Mouse (Mus musculus) megakaryocyte, embryonic 14.5 days (primary cell): ENCODE data around the gene Plcg1. TPM values are rescaled to one million over a fixed set of nuclear protein-coding genes. Genes with fewer than 3 reads are reported as not detected.

Source experiments
- H3K27me3 ChIP-seq: replicated peaks from 2 replicates; pipeline ENCODE3; 2012; ENCODE audit warnings: inconsistent platforms
- H3K36me3 ChIP-seq: replicated peaks from 2 replicates; pipeline ENCODE3; 2012; ENCODE audit warnings: low read length, inconsistent platforms, mixed read lengths
- H3K4me1 ChIP-seq: 2 replicates; pipeline ENCODE4 v1.6.1; 2012; ENCODE audit warnings: inconsistent platforms
- H3K4me3 ChIP-seq: replicated peaks from 2 replicates; pipeline ENCODE3; 2012; ENCODE audit warnings: moderate library complexity, mild to moderate bottlenecking, inconsistent platforms
- H3K9me3 ChIP-seq: 2 replicates; pipeline ENCODE4 v1.6.1; 2012; ENCODE audit warnings: inconsistent platforms
- FLI1 ChIP-seq: IDR thresholded peaks from 2 replicates; pipeline ENCODE4 v1.6.1; 2012; ENCODE audit warnings: low read length, inconsistent platforms, mixed read lengths
- GATA1 ChIP-seq: IDR thresholded peaks from 3 replicates; pipeline ENCODE4 v1.6.1; 2012; ENCODE audit warnings: mixed read lengths, low read length, inconsistent platforms, borderline replicate concordance
- polyA plus RNA-seq: library from polyadenylated mRNA; stranded (reverse); fragments of >175 nt; gene quantifications from 2 replicates; pipeline ENCODE4 v1.2.3, GENCODE M21; 2012; ENCODE audit warnings: low replicate concordance; ENCODE audit not compliant: insufficient read depth

Gene Plcg1
- 4.1 and 10.7 TPM in 2 replicates for polyA plus RNA-seq

DNA sequence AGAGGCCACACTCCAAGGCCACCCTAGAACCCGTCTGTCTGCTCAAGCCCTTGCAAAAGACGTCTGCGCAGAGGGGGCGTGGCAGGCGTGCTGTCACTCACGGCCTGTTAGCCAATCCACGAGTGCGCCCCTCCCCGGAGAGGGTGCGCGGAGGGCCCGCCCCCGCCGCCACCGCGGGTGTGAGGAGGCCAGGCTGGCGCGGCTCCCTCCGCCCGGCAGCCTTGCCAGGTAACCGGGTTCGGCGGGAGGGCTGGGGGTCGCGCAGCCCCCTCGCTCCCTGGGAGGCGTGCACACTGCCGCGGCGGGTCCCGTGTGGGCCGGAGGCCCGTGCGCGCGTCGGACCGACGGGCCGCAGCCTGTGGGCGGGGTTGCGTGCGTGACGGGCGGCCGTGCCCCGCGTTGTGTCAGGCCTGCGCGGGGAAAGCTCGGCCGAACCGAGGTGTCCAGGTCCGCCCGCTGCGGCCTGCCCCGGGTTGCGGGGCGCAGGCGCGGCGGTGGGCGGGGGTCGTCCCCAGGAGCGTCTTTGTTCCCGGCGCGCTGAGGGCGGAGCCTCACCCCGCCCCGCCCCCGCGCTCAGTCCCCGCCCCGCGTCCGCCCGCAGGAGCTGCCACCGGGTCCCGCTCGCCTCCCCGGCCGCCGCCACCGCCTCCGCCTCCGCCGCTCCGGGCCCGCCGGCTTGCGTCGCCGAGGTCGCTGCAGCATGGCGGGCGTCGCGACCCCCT lies at the start of gene Plcg1:
Plcg1 (plus strand) TSS at position 184 of the 722 bp plus-strand sequence.
- Histone ChIP-seq H3K4me3 (peak within 1 kb of the TSS; percentile 96), H3K27me3 (peaks cover 2% of the 10 kb centered on the region), H3K4me1 (peaks cover 67% of the 10 kb centered on the region), H3K9me3 (no peaks in the 10 kb centered on the region), H3K36me3 (peaks cover 33% of the 10 kb centered on the region)
- TF ChIP-seq FLI1 (no peak), GATA1 (no peak)

GRCm38 (mm10) chr2:160700271-160700670 lies 30.8 kb upstream of the Plcg1 start:
- H3K9me3 ChIP-seq, result no peaks in the 10 kb centered on the region
- peaks cover 68% of the 10 kb centered on the region for H3K4me1 ChIP-seq
- peaks cover 86% of the 10 kb centered on the region for H3K36me3 ChIP-seq
- no peak; the same call in 2 of the 3 replicates for TF ChIP-seq GATA1
- no peak for TF ChIP-seq FLI1
- no peaks in the 10 kb centered on the region for H3K27me3 ChIP-seq
- peak overlapping the region; percentile 71 for H3K4me3 ChIP-seq

- peaks cover 72% of the 10 kb centered on the region for H3K4me1 ChIP-seq
- no peaks in the 10 kb centered on the region for H3K9me3 ChIP-seq
- TF ChIP-seq GATA1, result no peak
- no peak for TF ChIP-seq FLI1
- H3K4me3 ChIP-seq, result no peak overlapping the region
- peaks cover 86% of the 10 kb centered on the region for H3K36me3 ChIP-seq
- no peaks in the 10 kb centered on the region for H3K27me3 ChIP-seq
Observed at GRCm38 (mm10) chr2:160701603-160702002, 29.5 kb upstream of the Plcg1 start.

DNA sequence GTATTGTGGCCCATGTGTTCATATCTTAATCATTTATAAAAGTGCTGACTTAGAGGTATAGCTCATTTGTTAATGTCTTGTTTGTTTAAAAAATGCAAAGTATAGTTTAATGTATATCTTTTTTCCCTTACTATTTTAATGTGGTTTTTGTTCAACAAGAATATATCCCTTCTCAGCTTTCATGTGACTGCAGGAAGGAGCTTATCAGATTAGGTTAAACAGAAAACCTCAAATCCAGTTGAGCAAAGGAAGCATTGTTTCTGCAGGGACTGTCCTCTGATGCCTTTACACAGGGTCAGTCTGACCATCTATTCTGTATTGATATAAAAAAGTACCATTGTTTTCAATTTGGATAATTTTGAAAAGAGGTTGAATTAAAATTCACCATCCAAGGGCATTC lies 28.3 kb upstream of the Plcg1 start:
- Histone ChIP-seq H3K4me3 (no peak overlapping the region), H3K4me1 (peaks cover 76% of the 10 kb centered on the region), H3K36me3 (peaks cover 89% of the 10 kb centered on the region), H3K27me3 (no peaks in the 10 kb centered on the region), H3K9me3 (no peaks in the 10 kb centered on the region)
- TF ChIP-seq FLI1 (no peak), GATA1 (peak; percentile 72; the same call in 1 of the 3 replicates)

GRCm38 (mm10) chr2:160707673-160708072 lies 23.4 kb upstream of the Plcg1 start:
- Histone ChIP-seq H3K9me3 (no peaks in the 10 kb centered on the region), H3K27me3 (no peaks in the 10 kb centered on the region), H3K36me3 (peaks cover 95% of the 10 kb centered on the region), H3K4me3 (no peak overlapping the region), H3K4me1 (peaks cover 43% of the 10 kb centered on the region)
- TF ChIP-seq GATA1 (no peak), FLI1 (no peak)

DNA sequence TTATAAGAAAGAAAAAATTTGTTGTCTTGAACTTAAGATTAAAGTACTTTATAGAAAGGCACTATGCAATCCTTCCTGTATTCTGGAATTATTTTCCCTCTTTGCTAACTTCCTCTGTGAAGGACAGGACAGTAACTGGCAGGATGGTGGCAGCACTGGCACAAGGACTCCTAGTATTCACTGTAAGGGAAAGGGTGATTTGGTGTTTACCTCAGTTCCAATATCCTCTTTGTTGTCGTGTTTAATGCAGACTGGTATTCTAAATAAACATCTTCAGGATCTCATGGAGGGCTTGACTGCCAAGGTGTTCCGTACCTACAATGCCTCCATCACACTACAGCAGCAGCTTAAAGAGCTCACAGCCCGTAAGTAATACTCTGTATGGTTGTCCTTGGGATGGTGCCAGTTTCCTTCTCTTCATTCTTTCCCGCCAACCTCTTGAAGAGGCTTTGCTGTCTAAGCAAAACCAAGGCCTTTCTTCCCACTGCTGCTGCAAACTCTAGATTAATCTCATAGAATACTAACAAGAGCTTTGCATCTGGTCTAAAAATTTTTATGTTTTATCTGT lies 15.6 kb upstream of the Plcg1 start:
- H3K36me3 ChIP-seq, result peaks cover 100% of the 10 kb centered on the region
- 0 out of 2 replicates have a peak, but pooled peaks cover 3% of the 10 kb centered on the region for H3K4me1 ChIP-seq
- no peak for TF ChIP-seq FLI1
- no peak for TF ChIP-seq GATA1
- H3K27me3 ChIP-seq, result no peaks in the 10 kb centered on the region
- H3K9me3 ChIP-seq, result no peaks in the 10 kb centered on the region
- no peak overlapping the region for H3K4me3 ChIP-seq

DNA sequence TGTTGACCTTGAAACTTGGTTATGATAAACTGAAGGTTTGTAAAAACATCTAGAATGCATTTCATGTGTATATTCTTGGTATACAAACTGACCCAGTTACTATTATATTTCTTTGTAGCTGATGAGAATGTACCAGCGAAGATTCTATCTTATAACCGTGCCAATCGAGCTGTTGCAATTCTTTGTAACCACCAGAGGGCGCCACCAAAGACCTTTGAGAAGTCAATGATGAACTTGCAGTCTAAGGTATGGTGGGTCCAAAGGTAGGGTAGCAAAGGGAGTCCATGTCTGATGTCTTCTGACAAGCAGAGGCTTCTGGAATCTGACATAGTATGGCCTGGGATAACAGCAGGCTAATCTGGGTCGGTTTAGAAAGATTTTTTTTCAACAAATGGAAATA lies 13.8 kb upstream of the Plcg1 start:
- no peaks in the 10 kb centered on the region for H3K27me3 ChIP-seq
- 0 out of 2 replicates have a peak, but pooled peaks cover 3% of the 10 kb centered on the region for H3K4me1 ChIP-seq
- H3K36me3 ChIP-seq, result peaks cover 100% of the 10 kb centered on the region

DNA sequence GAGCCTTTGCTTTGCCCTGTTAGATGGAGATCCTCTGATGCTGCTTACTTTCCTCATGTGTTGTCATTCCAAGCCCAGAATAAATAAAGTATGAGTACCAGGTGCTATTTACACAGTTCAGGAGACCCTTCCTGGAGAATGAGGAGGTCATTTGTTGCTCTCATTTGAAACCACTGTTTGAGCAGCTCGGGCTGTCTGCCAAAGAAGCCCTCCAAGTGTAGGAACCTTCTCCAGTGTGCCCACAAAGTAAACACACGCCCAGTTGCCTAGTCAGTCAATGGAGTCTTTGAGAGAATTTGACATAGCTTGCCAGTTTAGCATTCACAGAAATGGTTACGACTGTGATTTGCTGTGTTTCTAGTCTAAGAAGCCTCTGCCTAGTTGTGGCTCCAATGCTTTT lies 12.3 kb upstream of the Plcg1 start:
- H3K4me1 ChIP-seq, result peaks cover 7% of the 10 kb centered on the region
- no peaks in the 10 kb centered on the region for H3K27me3 ChIP-seq
- TF ChIP-seq GATA1 (no peak), FLI1 (no peak)
- H3K9me3 ChIP-seq, result no peaks in the 10 kb centered on the region
- H3K4me3 ChIP-seq, result no peak overlapping the region
- H3K36me3 ChIP-seq, result peaks cover 100% of the 10 kb centered on the region

More for the DNA sequence above, 13.8 kb upstream of the Plcg1 start:
- Histone ChIP-seq H3K9me3 (no peaks in the 10 kb centered on the region), H3K4me3 (no peak overlapping the region)
- TF ChIP-seq GATA1, result no peak
- TF ChIP-seq FLI1, result no peak

DNA sequence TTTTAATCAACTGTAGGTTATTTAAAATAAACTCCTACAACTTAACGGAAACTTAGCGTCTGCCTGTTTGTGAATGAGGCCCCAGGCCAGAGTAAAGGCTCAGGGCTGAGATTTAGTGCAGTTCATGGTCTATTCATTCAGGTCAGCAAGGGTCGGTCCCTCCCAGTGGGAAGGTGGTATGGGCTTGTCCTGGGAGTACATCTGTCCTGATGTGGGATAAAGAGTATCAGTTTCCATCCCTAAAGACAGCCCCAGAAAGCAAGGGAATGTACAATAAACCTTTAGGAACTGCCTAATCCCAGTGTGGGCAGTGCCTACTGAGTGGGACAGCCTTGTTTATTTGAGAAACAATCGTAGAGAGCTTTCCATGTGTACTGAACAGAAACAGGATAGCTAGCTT lies 8.4 kb upstream of the Plcg1 start:
- Histone ChIP-seq H3K36me3 (peaks cover 89% of the 10 kb centered on the region), H3K9me3 (no peaks in the 10 kb centered on the region), H3K4me1 (peaks cover 16% of the 10 kb centered on the region), H3K4me3 (no peak overlapping the region), H3K27me3 (no peaks in the 10 kb centered on the region)
- TF ChIP-seq GATA1 (no peak), FLI1 (no peak)
